Mouse (Mus musculus): ENCODE data around the gene Ap1b1. TPM values are rescaled to one million over a fixed set of nuclear protein-coding genes. Genes with fewer than 3 reads are reported as not detected.

Gene Ap1b1
- total RNA-seq, 2 experiments from 2014 or later: 35.8 to 40.5 TPM

GRCm38 (mm10) chr11:5051629-5052028 lies 65.0 kb downstream of the Ap1b1 start:
- H3K27ac ChIP-seq: no peak overlapping the region
- no peak for TF ChIP-seq CTCF (IDR thresholded peaks at IDR 0.05)
- intact Hi-C loops (cut with DNase I): no loop called here
- no peak for DNase-seq
- no peak overlapping the region for H3K4me3 ChIP-seq

GRCm38 (mm10) chr11:5052200-5052854 lies 65.7 kb downstream of the Ap1b1 start:
- no peak for DNase-seq
- TF ChIP-seq CTCF (IDR thresholded peaks at IDR 0.05): no peak
- intact Hi-C loops (cut with DNase I): no loop called here
- Histone ChIP-seq H3K4me3 (no peak overlapping the region), H3K27ac (no peak overlapping the region)

GRCm38 (mm10) chr11:5054151-5054550 lies 67.5 kb downstream of the Ap1b1 start:
- DNase-seq: no peak
- TF ChIP-seq CTCF (IDR thresholded peaks at IDR 0.05): no peak
- Histone ChIP-seq H3K27ac (no peak overlapping the region), H3K4me3 (no peak overlapping the region)
- intact Hi-C loops (cut with DNase I): no loop called here

- TF ChIP-seq CTCF (IDR thresholded peaks at IDR 0.05): no peak
- Histone ChIP-seq H3K4me3 (no peak overlapping the region), H3K27ac (no peak overlapping the region)
- intact Hi-C loops (cut with DNase I): no loop called here
- no peak for DNase-seq
Measured at GRCm38 (mm10) chr11:5054874-5055273, 68.2 kb downstream of the Ap1b1 start.

- DNase-seq: no peak
- Histone ChIP-seq H3K27ac (no peak overlapping the region), H3K4me3 (no peak overlapping the region)
- intact Hi-C loops (cut with DNase I): no loop called here
- no peak for TF ChIP-seq CTCF (IDR thresholded peaks at IDR 0.05)
Measured at GRCm38 (mm10) chr11:5055945-5056938, 69.6 kb downstream of the Ap1b1 start.

GRCm38 (mm10) chr11:5057064-5057463 lies 70.4 kb downstream of the Ap1b1 start:
- Histone ChIP-seq H3K4me3 (no peak overlapping the region), H3K27ac (no peak overlapping the region)
- intact Hi-C loops (cut with DNase I): no loop called here
- no peak for TF ChIP-seq CTCF (IDR thresholded peaks at IDR 0.05)
- DNase-seq: no peak

- DNase-seq: no peak
- no peak for TF ChIP-seq CTCF (IDR thresholded peaks at IDR 0.05)
- intact Hi-C loops (cut with DNase I): no loop called here
- peak overlapping the region; percentile 76 for H3K4me3 ChIP-seq
- H3K27ac ChIP-seq: no peak overlapping the region
Measured at GRCm38 (mm10) chr11:5057541-5057855, 70.9 kb downstream of the Ap1b1 start.

- intact Hi-C loops (cut with DNase I): no loop called here
- Histone ChIP-seq H3K4me3 (peak within 1 kb of the TSS; percentile 76), H3K27ac (peak within 1 kb of the TSS; percentile 49)
- peak; percentile 59 for DNase-seq
- no peak for TF ChIP-seq CTCF (IDR thresholded peaks at IDR 0.05)
Measured at GRCm38 (mm10) chr11:5057856-5058641, 71.4 kb downstream of the Ap1b1 start, which contains the start of gene Rasl10a. Gene Rasl10a (plus strand): TSS chr11:5058128.

GRCm38 (mm10) chr11:5058783-5059182 lies 72.2 kb downstream of the Ap1b1 start:
- no peak for DNase-seq
- intact Hi-C loops (cut with DNase I): no loop called here
- H3K4me3 ChIP-seq: no peak overlapping the region
- TF ChIP-seq CTCF (IDR thresholded peaks at IDR 0.05): no peak
- H3K27ac ChIP-seq: no peak overlapping the region

- TF ChIP-seq CTCF (IDR thresholded peaks at IDR 0.05): no peak
- Histone ChIP-seq H3K27ac (no peak overlapping the region), H3K4me3 (peak overlapping the region; percentile 19; the same call in 1 of the 2 replicates)
- intact Hi-C loops (cut with DNase I): no loop called here
- DNase-seq: no peak
Measured at GRCm38 (mm10) chr11:5059230-5059629, 72.6 kb downstream of the Ap1b1 start.

- DNase-seq: peak; percentile 43
- H3K4me3 ChIP-seq: peak overlapping the region; percentile 19; the same call in 1 of the 2 replicates
Measured at GRCm38 (mm10) chr11:5059704-5060156, 73.1 kb downstream of the Ap1b1 start.

GRCm38 (mm10) chr11:5060756-5061412 lies 74.3 kb downstream of the Ap1b1 start:
- intact Hi-C loops (cut with DNase I): loop anchor here (2.0 kb wide), 1 partner anchor 20 kb away; no protein-coding TSS in a partner anchor
- Histone ChIP-seq H3K27ac (peak overlapping the region; percentile 81), H3K4me3 (peak overlapping the region; percentile 82)
- no peak for TF ChIP-seq CTCF (IDR thresholded peaks at IDR 0.05)
- no peak for DNase-seq

More at GRCm38 (mm10) chr11:5059704-5060156, 73.1 kb downstream of the Ap1b1 start:
- peak; percentile 86 for TF ChIP-seq CTCF (IDR thresholded peaks at IDR 0.05)
- intact Hi-C loops (cut with DNase I): loop anchor here (2.0 kb wide), 1 partner anchor 19 kb away; no protein-coding TSS in a partner anchor
- no peak overlapping the region for H3K27ac ChIP-seq

Measured in gastrocnemius, adult 2 months (tissue).